Mouse (Mus musculus) brain, embryonic 14.5 days (tissue): ENCODE measurements around the gene Ebf1. TPM values are rescaled to one million over a fixed set of nuclear protein-coding genes. Genes with fewer than 3 reads are reported as not detected.
A peak's percentile ranks its signal among the peaks of the same experiment; 100 is the strongest.
"Not testable (repeated sequence)": the region's sequence is repeated elsewhere in the genome, so short reads cannot be mapped to it uniquely, and the experiment has no call there.

ENCODE experiments used
- DNase-seq: peaks from one replicate; pipeline ENCODE4 v3.0.0-alpha.2; 2011; ENCODE audit warnings: low read depth
- CTCF ChIP-seq: fragments of 200-500 bp; IDR thresholded peaks from 2 replicates; pipeline ENCODE4 v1.5.1; 2012; ENCODE audit warnings: inconsistent platforms, mild to moderate bottlenecking, moderate library complexity, borderline replicate concordance; ENCODE audit not compliant: insufficient read depth, insufficient read length; ENCODE audit errors: extremely low read depth
- POLR2A ChIP-seq: fragments of 200-500 bp; IDR thresholded peaks from 2 replicates; pipeline ENCODE4 v1.6.1; 2012; ENCODE audit warnings: mild to moderate bottlenecking, inconsistent platforms, borderline replicate concordance; ENCODE audit not compliant: poor library complexity, insufficient read depth, insufficient read length, severe bottlenecking; ENCODE audit errors: extremely low read depth
- polyA plus RNA-seq: library from polyadenylated mRNA; depleted of rRNA; stranded (reverse); fragments of >200 nt; gene quantifications from 2 replicates; pipeline ENCODE4 v1.2.3, GENCODE M21; 2012; rRNA removed

The Ebf1 gene
- polyA plus RNA-seq = 33.8 and 53.1 TPM in 2 replicates

DNA sequence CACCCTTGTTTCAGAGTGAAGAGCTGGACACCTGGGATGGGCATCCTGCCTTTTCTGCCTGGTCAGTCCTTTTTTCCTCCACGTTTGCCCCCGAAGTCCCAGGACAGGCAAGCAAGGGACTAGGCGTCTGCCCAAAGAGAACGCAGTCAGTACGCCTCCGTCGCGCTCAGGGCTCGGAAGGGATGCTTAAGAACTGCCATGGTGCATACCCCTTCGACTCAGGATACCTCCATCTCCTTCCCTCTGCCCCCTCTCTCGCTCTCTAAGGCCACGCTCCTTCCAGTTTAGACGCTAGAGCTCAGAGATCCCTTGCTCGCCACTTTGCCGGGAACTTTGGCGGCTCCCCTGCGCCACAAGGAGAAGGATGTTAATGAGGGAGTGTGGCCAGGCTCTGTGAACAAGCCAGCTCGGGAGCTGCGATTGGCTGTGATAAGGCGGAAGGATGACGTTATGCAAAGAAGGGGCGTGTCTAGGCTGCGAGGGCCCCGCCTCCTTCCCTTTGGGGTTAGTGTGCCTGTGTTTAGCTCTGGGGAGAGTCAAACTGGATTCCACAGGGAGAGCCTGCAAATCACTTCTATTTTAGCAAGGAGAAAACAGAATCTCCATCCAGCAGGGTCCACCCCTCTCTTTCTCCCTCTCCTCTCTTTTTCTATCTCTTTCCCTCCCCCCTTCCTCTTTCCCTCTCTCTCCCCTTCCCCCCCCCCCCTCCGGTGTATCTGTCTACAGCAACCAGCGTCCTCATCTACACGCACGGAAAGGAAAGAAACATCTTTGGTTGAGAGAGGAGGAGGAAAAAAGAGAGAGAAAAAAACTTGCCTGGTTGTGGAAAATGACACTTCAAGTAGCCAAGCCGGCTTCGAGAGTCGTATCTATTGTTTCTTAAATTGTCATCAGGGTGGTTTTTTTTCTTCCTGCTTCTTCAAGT lies at the start of gene Ebf1:
Gene Ebf1 (plus strand): TSS at position 530 of the 925 bp plus-strand sequence.
- peak; percentile 98 for DNase-seq
- TF ChIP-seq POLR2A (no peak), CTCF (no peak)

DNA sequence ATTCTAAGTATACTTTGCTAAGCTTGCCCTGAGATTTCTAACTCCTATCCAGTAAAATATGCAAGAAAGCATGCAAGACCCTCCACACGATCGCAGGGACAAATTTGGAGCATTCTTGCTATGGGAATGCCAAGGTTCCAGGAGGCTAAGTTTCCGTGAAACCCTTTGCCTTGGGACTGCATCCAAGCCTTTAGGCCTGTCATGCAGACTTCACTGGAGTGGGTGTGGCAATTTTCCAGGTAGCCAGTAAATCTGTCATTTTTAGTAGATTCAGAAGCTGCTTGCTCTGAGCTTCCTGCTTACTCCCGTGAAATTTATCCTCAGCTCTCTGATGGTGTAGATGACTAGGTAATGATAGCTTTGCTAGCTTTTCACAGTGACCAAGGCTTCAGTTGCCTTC lies 46.8 kb upstream of the Ebf1 start:
- not testable (repeated sequence) for DNase-seq

DNA sequence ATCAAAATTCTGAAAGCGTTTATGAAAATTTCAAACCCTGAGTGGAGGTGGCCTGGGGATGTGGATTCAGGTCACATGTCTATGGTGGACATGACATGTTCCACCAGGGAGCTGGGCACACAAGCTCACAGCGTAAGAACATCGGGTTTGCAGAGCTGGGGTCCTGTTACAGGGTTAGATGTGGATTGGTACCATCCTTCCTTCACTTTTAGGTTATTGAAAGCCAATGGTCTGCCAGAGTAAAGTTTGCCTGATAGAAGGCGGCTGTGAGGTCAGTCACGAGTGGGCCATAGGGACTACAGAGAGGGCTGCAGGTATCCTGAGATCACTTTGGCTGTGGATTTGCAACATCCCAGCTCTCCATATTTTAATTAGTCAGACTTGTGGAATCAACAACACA lies 44.3 kb upstream of the Ebf1 start:
- TF ChIP-seq CTCF = no peak
- no peak for DNase-seq

DNA sequence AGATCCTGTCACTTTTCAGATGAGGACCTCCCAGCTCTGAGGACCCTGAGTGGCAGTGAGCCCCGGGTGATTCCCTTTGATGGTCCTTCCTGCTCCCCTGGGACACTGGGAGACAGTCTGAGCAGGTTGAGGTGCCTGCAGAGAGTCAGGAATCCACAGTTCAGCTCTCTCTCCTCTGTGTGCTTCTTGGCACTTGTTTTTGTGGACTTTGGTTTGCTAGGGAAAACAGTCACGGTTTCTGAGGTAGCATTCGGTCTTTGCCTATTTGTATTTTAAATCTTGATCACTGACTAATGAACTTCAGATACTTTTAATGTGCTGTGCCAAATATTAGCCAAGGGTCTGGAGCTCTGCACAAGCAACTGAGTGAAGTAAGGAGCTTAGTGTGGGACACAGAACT lies 43.7 kb upstream of the Ebf1 start:
- no peak for DNase-seq
- no peak for TF ChIP-seq CTCF
- no peak for TF ChIP-seq POLR2A

DNA sequence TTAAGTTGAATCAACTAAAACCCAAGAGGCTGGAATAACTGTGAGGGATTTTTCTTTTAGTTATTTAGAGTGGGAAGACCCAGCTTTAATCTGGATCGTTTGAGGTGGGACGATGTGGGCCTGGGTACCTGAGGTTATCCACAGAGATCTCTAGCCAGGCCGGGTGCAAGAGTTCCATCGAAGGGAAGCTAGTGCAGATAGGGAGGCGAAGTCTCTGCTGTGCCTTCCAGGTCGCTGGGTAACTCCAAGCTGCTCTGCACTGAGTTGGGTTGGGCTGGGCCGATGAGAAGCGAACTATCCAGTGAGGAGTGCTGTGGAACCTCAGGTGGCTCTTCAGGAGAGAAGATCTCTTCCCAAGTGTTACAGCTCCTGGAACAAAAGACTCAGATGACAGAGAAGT lies 42.7 kb upstream of the Ebf1 start:
- DNase-seq = no peak
- TF ChIP-seq POLR2A = no peak

DNA sequence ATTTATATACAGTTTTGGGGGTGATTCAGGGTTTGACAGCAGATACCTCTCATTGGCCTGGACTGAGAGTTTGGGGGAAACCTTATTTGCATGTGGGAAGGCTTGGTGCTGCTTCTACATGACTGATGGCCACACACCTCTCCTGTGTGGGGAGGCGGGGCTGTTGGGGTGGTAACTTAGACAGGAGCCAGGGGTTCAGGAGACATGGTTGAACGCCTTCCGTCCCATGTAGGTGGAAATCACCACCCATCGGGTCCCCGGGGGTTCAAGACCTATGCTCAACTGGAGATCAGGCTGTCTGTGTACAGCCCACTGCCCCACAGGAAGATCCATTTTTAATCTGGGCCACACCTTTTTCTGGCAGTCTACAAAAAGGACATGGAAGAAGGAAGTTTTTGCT lies 42.3 kb upstream of the Ebf1 start:
- TF ChIP-seq POLR2A = no peak
- no peak for TF ChIP-seq CTCF
- no peak for DNase-seq

DNA sequence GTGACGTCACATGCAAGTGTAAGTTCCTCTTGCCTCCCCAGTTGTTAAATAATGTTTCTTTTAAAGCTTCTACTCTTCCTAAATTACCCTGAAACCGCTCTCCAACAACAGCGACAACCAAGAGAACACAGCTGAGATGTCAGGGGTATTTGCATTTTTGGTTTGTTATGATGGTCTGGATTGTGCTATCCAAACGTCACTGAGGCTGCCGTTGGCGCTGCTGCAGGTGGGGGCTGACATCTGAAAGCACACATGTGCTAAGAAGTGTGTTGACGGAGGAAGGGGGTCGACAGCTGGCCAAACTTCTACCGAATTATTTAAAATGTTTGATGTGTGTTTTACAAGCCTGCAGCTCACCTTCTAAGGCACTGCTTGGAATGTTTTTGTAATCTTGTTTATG lies 39.2 kb upstream of the Ebf1 start:
- TF ChIP-seq POLR2A (no peak), CTCF (no peak)
- no peak for DNase-seq

DNA sequence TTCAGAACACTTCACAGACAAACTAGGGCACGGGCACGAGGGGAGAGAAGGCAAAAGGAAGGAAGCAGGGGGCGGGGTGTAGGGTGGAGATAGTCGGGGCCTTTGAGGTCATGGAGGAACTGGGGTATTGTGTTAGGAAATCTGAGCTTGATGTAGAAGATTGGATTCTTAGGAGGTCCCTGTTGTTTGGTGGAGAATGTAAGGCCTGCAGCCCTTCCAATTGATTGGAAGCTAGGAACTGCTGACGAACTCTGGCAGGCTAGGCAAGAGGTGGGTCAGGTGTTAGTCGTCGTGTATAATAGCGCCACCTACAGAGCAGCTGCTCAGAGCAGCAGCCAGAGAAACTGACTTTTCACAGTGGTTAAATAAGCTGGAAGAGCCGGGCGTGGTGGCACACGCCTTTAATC lies 35.8 kb upstream of the Ebf1 start:
- peak; percentile 48 for DNase-seq
- TF ChIP-seq POLR2A = no peak
- peak; percentile 37; the same call in 1 of the 2 replicates for TF ChIP-seq CTCF

DNA sequence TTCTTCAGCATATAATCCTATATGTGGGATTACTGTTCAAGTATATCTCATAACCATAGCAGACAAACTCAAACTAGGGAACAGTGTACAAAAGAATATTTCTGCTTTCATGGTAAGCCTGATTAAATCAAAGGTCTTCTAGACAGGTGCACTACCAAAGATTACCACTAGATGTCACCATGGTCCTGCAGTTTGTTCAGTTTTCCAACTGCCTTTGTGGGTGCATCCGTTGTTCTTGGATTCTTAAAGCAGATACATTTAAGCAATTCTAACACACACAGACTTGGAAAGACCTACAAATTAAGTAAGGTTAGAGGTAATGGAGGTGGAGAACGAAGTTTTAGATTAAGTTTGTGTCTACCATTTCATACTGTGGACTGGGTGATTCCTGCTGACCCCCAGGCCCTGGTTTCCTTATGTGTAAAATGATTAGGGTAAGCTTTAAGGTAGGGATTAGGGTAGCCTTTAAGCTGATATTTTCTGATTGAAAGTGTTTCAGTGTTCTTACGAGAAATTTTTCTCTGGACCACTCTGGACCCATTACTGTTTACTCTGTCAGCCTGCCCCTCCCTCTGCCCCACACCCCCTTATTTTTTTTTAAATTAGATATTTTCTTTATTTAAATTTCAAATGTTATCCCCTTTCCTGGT lies 30.9 kb upstream of the Ebf1 start:
- TF ChIP-seq POLR2A = no peak
- peak; percentile 83 for TF ChIP-seq CTCF

DNA sequence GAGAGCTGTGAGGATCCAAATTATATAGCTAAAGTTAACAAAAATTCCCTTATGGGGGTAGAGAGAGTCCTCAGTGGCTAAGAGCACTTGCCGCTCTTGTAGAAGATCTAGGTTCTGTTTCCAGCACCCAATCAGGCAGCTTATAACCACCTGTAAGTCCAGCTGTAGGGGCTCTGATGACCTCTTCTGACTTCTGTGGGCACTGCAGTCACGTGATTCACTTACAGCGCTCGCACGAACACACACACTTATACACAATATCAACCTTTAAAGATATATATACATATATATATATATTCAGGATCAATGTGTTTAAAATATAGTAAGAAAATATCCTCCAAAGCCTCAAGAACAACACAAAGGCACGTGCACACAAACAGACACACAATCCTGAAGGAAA lies 24.1 kb upstream of the Ebf1 start:
- TF ChIP-seq CTCF (no peak), POLR2A (no peak)
- DNase-seq = no peak

More for the DNA sequence above, 30.9 kb upstream of the Ebf1 start:
- DNase-seq = peak; percentile 94

DNA sequence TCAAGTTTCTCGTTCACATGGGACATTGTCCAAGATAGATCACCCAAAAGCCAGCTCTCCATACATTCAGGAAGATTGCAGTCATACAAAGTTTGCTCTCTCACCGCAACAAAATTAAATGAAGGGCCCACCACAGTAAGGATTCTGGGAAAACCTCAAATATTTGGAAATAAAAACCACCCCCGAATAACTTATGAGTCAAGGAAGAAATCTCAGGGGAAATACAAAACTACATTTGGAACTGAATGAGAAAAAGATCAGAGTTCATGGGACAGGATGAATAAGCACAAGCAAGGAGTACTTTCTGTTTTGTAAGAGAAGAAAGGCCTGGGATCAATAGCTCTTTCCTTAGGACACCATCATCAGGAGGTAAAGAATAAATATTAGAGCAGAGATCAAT lies 22.3 kb upstream of the Ebf1 start:
- TF ChIP-seq POLR2A (no peak), CTCF (no peak)
- DNase-seq = no peak

DNA sequence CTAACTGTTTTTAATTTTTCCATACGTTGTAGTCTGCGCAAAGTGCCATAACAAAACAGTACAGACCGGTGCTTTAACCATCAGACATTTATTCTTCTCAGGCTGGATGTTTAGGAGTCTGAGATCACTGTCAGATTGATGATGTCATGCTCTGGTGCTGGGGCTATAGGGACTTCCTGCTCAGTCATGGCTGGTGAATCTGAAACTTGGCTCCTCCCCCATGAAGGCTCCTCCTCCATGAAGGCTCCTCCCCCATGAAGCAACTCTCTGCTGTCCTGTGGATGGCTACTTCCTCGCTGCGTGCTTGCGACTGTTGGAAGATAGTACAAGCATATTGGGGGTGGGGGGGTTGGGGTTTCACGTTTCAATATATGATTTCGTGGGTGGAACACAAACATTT lies 10.2 kb upstream of the Ebf1 start:
- no peak for DNase-seq
- no peak for TF ChIP-seq POLR2A
- no peak for TF ChIP-seq CTCF
